Mouse (Mus musculus) embryo, embryonic 10.5 days (tissue): ENCODE results near the gene Gm3259.
"Not testable (repeated sequence)": the region's sequence is repeated elsewhere in the genome, so short reads cannot be mapped to it uniquely, and the experiment has no call there.

Experiments
- DNase-seq: peaks from one replicate; pipeline ENCODE4 v3.0.0-alpha.2; 2015; ENCODE audit warnings: low spot score

Gm3259 gene

DNA sequence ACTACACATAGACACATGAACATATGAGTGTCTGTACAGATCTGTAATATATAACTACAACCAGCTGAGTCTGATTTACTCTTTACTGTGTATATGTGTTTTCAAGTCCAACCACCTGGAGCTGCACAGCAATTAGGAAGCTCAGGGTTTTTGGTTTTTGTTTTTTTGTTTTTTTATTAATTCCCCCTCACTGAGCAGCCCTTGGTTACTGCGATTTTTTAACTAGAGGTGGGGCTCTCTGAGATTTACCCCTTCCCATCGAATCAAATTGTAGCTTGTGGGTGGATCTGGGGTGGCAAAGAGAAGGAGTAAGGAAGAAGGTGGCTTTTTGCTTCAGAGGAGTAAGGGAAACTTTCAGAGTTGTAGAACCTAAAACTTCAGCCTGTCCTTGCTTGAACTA lies at the start of gene Gm3259:
Gm3259 (plus strand) TSS at position 301 of the 400 bp plus-strand sequence.
- DNase-seq: not testable (repeated sequence)

DNA sequence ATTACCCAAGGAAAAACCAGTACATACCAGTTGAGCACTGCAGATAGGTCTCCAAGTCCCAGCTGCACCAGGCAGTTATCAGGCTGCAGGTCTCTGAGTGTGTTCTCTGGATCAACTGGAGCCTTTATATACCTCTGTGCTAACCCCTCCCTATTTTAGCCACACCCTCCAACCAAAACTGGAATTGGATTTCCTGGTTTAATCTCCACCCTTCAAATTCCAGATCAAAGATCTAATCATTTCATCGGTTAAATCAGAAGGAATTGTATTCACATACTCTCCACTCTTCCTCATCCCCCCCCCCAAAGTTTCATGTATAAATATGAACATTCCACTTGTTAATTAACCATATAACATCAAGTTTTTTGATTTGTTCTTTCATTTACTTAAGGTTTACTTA lies 33.0 kb upstream of the Gm3259 start, which contains the start of gene Gm10424:
Gm10424 (minus strand) TSS at position 101 of the 400 bp plus-strand sequence.
- DNase-seq: not testable (repeated sequence)
